Mouse (Mus musculus): ENCODE measurements around the gene Dydc1.

Dydc1 gene

GRCm38 (mm10) chr14:41101242-41101641 is 28.5 kb downstream of the Dydc1 start:
- DNase-seq, result no peak

GRCm38 (mm10) chr14:41102269-41102668 is 29.6 kb downstream of the Dydc1 start:
- DNase-seq, result no peak

GRCm38 (mm10) chr14:41104853-41105444 is 32.2 kb downstream of the Dydc1 start, which contains the start of gene Mat1a:
TSS of gene Mat1a (plus strand) at chr14:41105035.
- no peak for DNase-seq

- DNase-seq, result no peak
Measured at GRCm38 (mm10) chr14:41111031-41111668, 38.4 kb downstream of the Dydc1 start.

- no peak for DNase-seq
Measured at GRCm38 (mm10) chr14:41112944-41113343, 40.2 kb downstream of the Dydc1 start.

- no peak for DNase-seq
Measured at GRCm38 (mm10) chr14:41116271-41116670, 43.6 kb downstream of the Dydc1 start.

- no peak for DNase-seq
Measured at GRCm38 (mm10) chr14:41124683-41125082, 52.0 kb downstream of the Dydc1 start.

- DNase-seq, result no peak
Measured at GRCm38 (mm10) chr14:41127997-41128396, 55.3 kb downstream of the Dydc1 start.

- no peak for DNase-seq
Measured at GRCm38 (mm10) chr14:41131540-41131939, 58.8 kb downstream of the Dydc1 start, which contains the start of gene Sftpa1. TSS of gene Sftpa1 (plus strand) at chr14:41131782.

- DNase-seq, result no peak
Measured at GRCm38 (mm10) chr14:41137006-41137405, 64.3 kb downstream of the Dydc1 start.

- no peak for DNase-seq
Measured at GRCm38 (mm10) chr14:41140686-41141085, 68.0 kb downstream of the Dydc1 start.
